Mouse (Mus musculus) ovary, postnatal 36 days (tissue): ENCODE results near the gene Osbp.
A peak's percentile ranks its signal among the peaks of the same experiment; 100 is the strongest.

ENCODE experiments used
- DNase-seq: peaks from one replicate; pipeline ENCODE4 v3.0.0; 2022; ENCODE audit warnings: low spot score, mixed read lengths

The Osbp gene

DNA sequence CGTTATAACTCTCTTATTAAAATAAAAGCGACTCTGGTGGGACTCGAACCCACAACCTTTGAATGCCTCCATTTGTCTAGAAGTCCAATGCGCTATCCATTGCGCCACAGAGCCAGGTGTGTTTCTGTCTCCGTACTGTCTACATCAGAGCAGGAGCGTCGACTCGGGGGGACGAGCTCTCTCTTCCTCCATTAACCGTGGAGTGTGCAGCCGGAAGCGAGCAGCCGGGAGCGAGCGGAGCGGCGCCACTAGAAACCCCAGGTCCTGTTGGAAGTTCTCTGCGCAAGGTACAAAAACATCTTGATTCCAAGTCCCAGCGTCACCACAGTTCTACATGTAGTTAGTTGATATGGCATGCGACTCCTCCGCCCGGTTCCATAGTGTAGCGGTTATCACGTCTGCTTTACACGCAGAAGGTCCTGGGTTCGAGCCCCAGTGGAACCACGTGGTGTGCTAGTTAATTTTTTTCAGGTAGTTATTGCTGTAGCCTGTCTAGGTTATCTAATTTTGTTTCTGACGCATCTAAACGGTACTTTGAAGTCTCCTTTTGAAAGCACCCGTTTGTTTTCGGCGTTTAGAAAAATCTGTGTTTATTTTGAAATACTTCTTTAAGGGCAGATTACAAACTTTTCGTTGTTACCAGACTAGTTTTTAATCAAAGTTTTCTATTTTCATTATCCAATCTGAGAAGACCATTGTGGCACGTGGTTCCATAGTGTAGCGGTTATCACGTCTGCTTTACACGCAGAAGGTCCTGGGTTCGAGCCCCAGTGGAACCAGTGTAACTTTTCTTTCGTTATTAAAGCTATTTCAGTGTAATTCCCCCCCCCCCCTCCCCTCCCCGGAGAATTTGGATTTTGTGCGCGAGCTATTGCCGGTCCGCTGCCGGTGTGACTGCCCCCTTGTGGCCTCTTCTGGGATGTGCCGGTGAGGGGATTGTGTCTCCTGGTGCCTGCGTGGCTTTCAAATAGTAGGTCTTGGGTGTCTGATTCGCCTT, 46.1 kb downstream of the Osbp start:
- peak; percentile 84 for DNase-seq

DNA sequence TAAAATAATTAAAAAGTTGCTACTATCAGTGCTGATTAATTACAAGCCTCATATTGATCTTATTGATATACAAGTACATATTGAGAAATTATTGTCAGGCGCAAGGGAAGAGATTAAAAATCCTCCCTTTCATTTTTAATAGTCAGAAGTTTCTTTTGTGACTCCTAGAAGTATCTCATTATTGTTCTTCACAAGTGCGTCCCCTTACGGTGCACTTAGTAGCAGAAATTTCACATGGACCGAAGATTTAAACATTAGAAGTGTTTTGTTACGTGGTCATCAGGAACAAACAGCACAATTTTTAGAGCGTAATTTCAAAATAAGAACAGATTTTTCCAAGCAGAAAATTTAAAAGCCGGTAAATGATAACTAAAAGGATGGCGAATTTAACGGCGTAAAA, 46.9 kb downstream of the Osbp start:
- DNase-seq, result no peak

DNA sequence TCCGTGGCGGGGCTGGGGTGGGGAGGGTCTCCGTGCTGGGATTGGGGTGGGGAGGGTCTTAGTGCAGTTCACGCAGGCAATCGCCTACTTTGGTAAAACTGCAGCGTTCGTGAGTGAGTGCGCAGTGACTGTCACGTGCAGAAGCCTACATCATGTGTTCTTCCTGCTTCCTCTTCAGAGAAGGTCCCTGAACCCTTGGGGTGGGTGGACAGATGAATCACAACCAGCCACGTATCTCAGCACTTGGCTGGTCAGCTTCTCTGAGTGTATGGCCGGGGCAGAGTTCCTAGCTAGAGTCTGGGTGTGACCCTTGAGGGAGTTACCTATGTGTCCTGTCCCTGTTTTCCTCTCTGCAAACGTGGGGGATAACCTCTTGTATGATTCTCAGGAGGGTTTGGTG, 47.5 kb downstream of the Osbp start:
- peak; percentile 51 for DNase-seq

DNA sequence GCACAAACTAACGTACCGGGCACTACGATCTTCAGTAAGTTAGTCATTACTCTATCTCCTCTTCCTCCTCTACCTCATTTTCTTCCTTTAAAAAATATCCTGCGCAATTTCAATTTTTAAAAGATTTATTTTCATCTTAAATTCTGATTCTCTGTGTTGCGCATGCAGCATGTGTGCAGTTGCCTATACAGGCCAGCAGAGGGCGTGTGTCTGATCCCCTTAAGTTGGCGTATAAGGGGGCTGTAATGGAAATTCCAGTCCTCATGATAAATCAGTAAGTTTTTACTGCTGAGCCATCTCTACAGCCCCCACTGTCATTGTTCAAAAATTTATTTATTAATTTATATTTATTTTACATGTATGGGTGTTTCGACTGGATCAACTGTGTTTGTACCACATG, 50.0 kb downstream of the Osbp start:
- DNase-seq, result no peak

DNA sequence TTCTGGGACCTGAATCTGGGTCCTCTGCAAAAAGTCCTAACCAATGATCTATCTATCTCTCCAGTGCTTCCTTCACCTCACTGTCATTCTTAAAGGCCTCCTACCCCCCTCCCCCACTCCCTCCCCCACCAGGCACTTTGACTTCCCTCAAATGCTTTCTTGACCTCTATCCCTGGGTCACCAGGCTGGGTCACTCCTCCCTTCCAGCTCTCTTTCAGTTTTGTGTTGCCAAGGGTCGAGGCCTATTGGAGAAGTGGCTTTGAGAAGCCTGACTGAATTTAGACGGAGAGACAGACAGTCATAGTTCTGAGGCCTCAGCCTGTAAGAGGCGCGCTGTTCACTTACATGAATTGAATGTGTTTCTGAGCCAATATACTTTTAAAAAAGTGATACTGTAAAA, 50.5 kb downstream of the Osbp start:
- DNase-seq, result no peak

DNA sequence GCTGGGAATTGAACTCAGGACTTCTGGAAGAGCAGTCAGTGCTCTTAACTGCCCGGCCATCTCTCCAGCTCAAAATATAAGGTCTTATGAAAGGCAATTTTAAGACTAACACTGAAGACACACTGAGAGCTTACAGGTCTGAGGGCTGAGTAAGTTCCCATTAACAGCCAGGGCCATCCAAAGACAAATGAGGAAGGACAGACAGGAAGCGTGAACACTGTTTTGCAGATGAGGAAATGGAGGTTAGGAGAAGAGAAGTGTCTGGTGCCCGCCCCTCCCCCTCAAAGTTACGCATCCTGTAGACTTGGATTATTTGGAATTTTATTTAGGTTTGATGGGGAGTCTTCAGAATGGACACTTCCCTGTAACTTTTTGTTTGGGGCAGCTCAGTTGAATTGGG, 58.4 kb downstream of the Osbp start:
- DNase-seq, result no peak

DNA sequence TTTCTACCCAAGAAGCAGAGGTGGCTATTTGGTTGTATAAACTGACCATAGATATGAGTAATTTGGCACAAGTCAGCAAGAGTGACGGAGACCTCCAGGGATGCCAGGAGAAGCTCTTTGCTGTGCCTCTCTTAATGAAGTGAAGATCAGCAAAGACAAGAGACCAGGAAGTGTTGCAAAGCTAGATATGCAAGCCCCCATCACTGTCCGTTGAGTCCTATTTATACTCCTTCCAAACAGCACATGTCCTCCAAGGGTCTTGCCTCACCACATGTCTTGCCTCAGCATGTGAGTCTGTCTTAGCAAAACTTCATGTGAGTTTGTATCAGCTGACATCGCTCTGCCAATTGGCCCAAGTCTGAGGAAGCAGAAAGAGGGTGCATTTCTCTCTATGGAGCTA, 59.6 kb downstream of the Osbp start:
- no peak for DNase-seq

DNA sequence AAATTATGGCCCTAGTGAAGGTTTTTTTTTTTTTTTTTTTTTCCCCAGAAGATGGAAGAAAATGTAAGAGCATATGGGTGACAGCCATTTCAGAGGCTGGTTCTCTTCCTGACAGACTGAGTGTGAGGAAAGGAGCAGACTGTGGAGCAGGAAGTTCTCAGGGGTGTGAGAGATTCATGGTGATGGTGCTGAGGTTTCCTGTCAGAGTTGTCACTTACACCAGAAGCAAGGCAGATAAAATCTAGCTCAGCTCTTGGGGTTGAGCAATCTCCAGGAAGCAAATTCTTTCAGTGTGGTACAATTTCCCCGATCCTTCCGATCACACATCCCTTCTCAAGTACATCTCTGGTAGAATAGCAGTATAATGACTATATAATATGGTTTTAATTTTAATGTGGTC, 60.9 kb downstream of the Osbp start:
- no peak for DNase-seq

DNA sequence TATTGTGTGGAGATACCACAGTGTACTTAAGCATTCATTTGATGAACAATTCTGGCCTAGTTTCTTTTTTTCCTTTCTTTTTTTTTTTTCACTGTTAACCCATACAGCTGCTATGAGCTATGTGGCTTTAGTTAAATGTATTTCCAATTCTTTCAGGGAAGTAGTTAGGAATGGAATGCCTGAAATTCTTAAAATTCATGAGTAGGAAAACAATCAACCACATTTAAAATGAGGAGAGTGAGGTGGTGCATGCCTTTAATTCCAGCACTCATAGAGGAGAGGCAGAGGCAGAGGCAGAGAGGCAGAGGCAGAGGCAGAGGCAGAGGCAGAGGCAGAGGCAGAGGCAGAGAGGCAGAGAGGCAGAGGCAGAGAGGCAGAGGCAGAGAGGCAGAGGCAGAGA, 72.0 kb downstream of the Osbp start:
- no peak for DNase-seq

DNA sequence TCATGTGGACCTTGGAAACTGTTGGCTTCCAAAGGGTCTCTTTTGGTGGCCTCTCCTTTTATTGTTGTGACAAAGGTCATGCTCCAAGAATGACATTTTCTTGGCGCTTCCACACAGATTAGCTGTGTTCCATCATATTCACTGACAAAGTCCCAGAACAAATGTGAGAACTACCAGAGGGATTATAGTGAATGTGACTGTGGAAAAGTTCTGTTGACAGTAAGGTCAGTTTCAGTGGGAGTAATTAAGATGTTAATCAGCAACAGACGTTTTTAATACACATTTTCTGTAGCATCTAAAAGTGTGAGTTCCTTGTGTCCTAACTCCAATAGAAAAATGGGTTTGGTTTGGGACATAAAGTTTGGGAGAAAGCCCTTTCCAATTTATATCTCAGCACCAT, 75.5 kb downstream of the Osbp start, which contains the start of gene Olfr1423:
Gene Olfr1423, minus strand, starts transcription at position 101 of the 400 bp plus-strand sequence.
- no peak for DNase-seq

DNA sequence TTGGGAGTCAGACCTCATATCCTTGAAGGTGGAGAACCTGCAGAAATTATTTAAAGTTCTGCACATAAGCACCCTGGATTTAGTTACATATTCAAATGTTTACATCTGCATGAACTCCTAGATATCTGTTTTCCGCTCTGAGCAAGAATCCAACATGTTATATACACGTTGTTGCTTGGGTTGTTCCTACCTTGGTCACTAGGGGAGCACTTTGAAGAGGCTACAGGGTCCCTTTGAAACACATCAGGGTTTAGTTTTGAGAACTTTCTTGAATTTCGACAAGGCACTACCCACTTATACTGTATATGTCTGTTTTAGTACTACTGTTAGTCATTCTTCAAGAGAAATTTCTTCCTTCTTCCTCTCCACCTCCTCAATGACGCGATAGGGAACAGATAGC, 77.4 kb downstream of the Osbp start:
- DNase-seq, result no peak
